Mouse (Mus musculus): Measurements from ENCODE around the gene Gngt2.

DNA sequence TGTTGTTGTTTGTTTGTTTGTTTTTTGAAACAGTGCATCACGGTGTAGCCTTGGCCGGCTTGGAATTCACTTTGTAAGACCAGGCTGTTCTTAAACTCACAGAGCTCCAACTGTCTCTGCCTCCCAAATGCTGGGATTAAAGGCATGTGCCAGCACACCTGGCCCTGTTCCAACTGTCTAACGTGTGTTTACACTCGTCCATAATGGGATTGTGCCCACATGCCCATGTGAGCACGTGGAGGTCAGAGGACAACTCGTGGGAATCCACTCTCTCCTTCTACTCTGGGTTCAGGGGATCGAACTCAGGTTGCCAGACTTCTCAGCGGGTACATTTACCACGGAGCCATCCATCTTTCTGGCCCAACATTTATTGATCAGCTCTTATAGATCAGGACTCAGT lies 21.6 kb upstream of the Gngt2 start:
- TF ChIP-seq CTCF (conservative IDR thresholded peaks at IDR 0.05; ENCODE audit: low read length) (no peak), POU5F1 (IDR thresholded peaks at IDR 0.05; ENCODE audit: borderline replicate concordance, low read length) (no peak)

Measured in E14TG2a.4 (cell line).